Mouse (Mus musculus): ENCODE data around the gene Krt8. TPM values are rescaled to one million over a fixed set of nuclear protein-coding genes. Genes with fewer than 3 reads are reported as not detected.
A peak's percentile ranks its signal among the peaks of the same experiment; 100 is the strongest.

Gene Krt8
- polyA plus RNA-seq, 1 experiment from 2014 or later: 47.9 TPM

DNA sequence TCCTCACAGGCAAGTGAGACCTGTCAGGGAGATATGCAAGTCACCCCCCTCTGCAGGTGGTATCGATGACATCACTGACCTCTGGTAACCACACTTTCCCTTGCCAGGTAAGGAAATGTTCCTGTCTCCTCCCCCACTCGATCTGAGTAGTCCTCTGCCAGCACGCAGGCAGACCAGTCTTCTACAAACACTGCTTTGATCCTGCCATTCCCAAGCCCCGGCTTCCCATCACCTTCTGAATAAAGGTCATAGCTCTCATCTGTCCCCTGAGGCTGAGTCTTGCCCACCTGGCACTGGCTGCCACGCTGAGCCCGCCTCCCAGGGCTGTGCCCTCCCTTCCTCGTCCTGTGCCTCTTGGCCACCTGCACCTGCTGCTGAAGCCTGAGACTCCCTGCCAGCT, 12.5 kb upstream of the Krt8 start:
- Histone ChIP-seq H3K9me3 (replicated peaks; ENCODE audit: control insufficient read depth, low read length) (no peaks in the 10 kb centered on the region), H3K27me3 (ENCODE audit: control insufficient read depth, insufficient read depth, low read length) (no peaks in the 10 kb centered on the region), H3K36me3 (replicated peaks; ENCODE audit: control insufficient read depth, insufficient read depth, low read depth, low read length) (no peaks in the 10 kb centered on the region), H3K9ac (replicated peaks; ENCODE audit: low read length) (no peak overlapping the region), H3K4me2 (ENCODE audit: low read depth, low read length) (no peak overlapping the region), H3K27ac (replicated peaks; ENCODE audit: low read depth, low read length) (no peak overlapping the region), H3K4me1 (ENCODE audit: control insufficient read depth, insufficient read depth, low read length) (no peaks in the 10 kb centered on the region), H3K4me3 (ENCODE audit: low read depth, low read length) (no peak overlapping the region)
- no peak for ATAC-seq (replicated peaks; ENCODE audit: insufficient number of reproducible peaks, low FRiP score, low TSS enrichment, low read depth)
- 14% methylated on average over 7 of the region's 7 CpGs for WGBS
- no peak for DNase-seq (ENCODE audit: low spot score)

DNA sequence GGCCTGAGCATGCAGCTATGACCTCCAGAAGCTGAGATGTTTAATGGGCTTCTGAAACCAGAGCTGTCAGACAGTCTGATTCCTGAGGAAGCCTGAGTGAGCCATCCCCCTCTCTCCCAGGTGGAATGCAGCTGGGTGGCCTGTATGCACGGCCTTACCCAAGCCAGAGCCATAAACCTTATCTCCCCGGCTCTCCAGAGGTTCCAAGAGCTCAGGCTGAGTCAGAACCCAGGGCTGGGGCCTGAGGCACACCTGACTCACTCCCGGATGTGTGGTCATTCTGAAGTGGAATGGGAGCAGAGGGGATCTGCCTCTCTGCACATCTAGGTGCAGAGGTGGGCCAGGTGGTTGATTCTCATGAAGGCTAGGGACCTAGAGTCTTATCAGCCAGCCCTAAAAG, 11.8 kb upstream of the Krt8 start:
- ATAC-seq (replicated peaks; ENCODE audit: insufficient number of reproducible peaks, low FRiP score, low TSS enrichment, low read depth): no peak
- no peak overlapping the region for H3K27ac ChIP-seq (replicated peaks; ENCODE audit: low read depth, low read length)

DNA sequence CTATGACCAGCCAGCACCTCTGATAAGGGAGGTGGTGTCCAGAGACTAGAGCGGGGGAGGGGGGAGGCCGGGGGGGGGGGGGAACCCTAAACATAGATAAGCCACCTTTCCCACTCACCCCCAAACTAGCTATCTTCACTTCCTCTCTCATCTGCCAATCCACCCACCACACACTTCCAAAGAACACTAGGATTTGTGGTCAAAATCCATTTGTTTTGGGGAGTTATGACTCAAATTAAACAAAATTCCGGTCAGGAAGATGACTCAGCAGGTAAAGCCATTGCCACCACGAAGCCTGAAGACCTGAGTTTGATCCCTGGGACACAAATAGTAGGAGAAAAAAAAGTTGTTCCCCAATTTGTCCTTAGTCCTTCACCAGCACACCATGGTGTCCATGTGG, 10.6 kb upstream of the Krt8 start:
- Histone ChIP-seq H3K4me3 (ENCODE audit: low read depth, low read length) (no peak overlapping the region), H3K4me1 (ENCODE audit: control insufficient read depth, insufficient read depth, low read length) (no peaks in the 10 kb centered on the region), H3K36me3 (replicated peaks; ENCODE audit: control insufficient read depth, insufficient read depth, low read depth, low read length) (no peaks in the 10 kb centered on the region), H3K27ac (replicated peaks; ENCODE audit: low read depth, low read length) (no peak overlapping the region), H3K4me2 (ENCODE audit: low read depth, low read length) (no peak overlapping the region), H3K9me3 (replicated peaks; ENCODE audit: control insufficient read depth, low read length) (no peaks in the 10 kb centered on the region), H3K9ac (replicated peaks; ENCODE audit: low read length) (no peak overlapping the region), H3K27me3 (ENCODE audit: control insufficient read depth, insufficient read depth, low read length) (no peaks in the 10 kb centered on the region)
- ATAC-seq (replicated peaks; ENCODE audit: insufficient number of reproducible peaks, low FRiP score, low TSS enrichment, low read depth) (no peak), DNase-seq (ENCODE audit: low spot score) (no peak)
- WGBS: 46% methylated on average over 3 of the region's 4 CpGs

More for the DNA sequence above, 11.8 kb upstream of the Krt8 start:
- no peak overlapping the region for H3K9ac ChIP-seq (replicated peaks; ENCODE audit: low read length)
- 42% methylated on average over 3 of the region's 3 CpGs for WGBS
- H3K27me3 ChIP-seq (ENCODE audit: control insufficient read depth, insufficient read depth, low read length): no peaks in the 10 kb centered on the region
- no peak for DNase-seq (ENCODE audit: low spot score)
- H3K4me1 ChIP-seq (ENCODE audit: control insufficient read depth, insufficient read depth, low read length): no peaks in the 10 kb centered on the region
- H3K4me2 ChIP-seq (ENCODE audit: low read depth, low read length): no peak overlapping the region
- no peaks in the 10 kb centered on the region for H3K36me3 ChIP-seq (replicated peaks; ENCODE audit: control insufficient read depth, insufficient read depth, low read depth, low read length)
- H3K9me3 ChIP-seq (replicated peaks; ENCODE audit: control insufficient read depth, low read length): no peaks in the 10 kb centered on the region
- no peak overlapping the region for H3K4me3 ChIP-seq (ENCODE audit: low read depth, low read length)

DNA sequence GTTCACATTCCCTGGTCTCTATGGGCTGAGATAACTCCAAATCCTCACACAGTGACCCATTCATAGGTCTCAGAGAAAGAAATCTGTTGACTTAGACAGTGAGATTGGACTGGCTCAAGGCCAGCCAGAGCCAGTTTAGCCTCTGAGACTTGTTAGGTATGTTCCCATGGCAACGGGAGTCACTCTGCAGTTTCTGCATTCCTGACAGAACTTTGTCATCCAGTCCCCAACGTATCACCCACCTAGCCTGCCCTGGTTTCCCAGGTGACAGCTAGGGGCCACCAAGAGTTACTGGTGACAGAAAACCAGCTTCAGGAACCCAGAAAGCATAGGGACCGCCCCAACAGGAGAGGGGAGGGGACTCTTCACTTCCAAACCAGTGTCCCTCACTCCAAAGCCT, 9.4 kb upstream of the Krt8 start:
- Histone ChIP-seq H3K36me3 (replicated peaks; ENCODE audit: control insufficient read depth, insufficient read depth, low read depth, low read length) (no peaks in the 10 kb centered on the region), H3K27ac (replicated peaks; ENCODE audit: low read depth, low read length) (no peak overlapping the region)

DNA sequence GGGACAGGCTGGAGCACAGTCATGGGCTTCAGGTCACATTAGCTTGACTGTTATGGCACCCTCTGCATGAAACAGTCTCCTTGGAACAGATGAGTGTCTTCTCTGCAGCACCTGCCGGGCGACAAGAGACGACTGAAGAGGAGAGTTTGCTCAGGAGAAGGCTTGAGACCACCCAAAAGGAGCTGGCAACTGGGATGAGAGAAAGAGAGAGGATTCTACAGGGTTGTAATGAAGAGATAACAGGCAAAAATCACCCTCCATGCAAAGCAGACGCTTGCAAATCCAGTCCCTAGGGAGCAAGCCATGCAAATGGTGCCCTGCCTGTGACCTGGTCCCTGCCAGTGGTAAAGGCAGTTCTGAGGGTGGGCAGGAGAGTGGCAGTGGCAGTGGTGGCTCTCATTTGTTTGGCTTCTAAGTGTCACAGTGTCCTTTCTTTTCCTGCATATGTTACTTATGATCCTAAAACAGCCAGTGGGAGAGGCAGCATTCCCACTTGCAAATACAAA, 8.0 kb upstream of the Krt8 start:
- ATAC-seq (replicated peaks; ENCODE audit: insufficient number of reproducible peaks, low FRiP score, low TSS enrichment, low read depth) (no peak), DNase-seq (ENCODE audit: low spot score) (no peak)
- Histone ChIP-seq H3K9ac (replicated peaks; ENCODE audit: low read length) (no peak overlapping the region), H3K4me1 (ENCODE audit: control insufficient read depth, insufficient read depth, low read length) (no peaks in the 10 kb centered on the region), H3K27ac (replicated peaks; ENCODE audit: low read depth, low read length) (no peak overlapping the region), H3K4me3 (ENCODE audit: low read depth, low read length) (no peak overlapping the region), H3K27me3 (ENCODE audit: control insufficient read depth, insufficient read depth, low read length) (no peaks in the 10 kb centered on the region), H3K36me3 (replicated peaks; ENCODE audit: control insufficient read depth, insufficient read depth, low read depth, low read length) (no peaks in the 10 kb centered on the region), H3K4me2 (ENCODE audit: low read depth, low read length) (no peak overlapping the region), H3K9me3 (replicated peaks; ENCODE audit: control insufficient read depth, low read length) (no peaks in the 10 kb centered on the region)
- 69% methylated on average over 4 of the region's 4 CpGs for WGBS

More for the DNA sequence above, 9.4 kb upstream of the Krt8 start:
- 44% methylated on average over 3 of the region's 3 CpGs for WGBS
- DNase-seq (ENCODE audit: low spot score) (peak; percentile 67), ATAC-seq (replicated peaks; ENCODE audit: insufficient number of reproducible peaks, low FRiP score, low TSS enrichment, low read depth) (no peak)
- H3K4me2 ChIP-seq (ENCODE audit: low read depth, low read length): no peak overlapping the region
- no peaks in the 10 kb centered on the region for H3K9me3 ChIP-seq (replicated peaks; ENCODE audit: control insufficient read depth, low read length)
- no peaks in the 10 kb centered on the region for H3K27me3 ChIP-seq (ENCODE audit: control insufficient read depth, insufficient read depth, low read length)
- H3K4me3 ChIP-seq (ENCODE audit: low read depth, low read length): no peak overlapping the region
- no peak overlapping the region for H3K9ac ChIP-seq (replicated peaks; ENCODE audit: low read length)
- no peaks in the 10 kb centered on the region for H3K4me1 ChIP-seq (ENCODE audit: control insufficient read depth, insufficient read depth, low read length)

DNA sequence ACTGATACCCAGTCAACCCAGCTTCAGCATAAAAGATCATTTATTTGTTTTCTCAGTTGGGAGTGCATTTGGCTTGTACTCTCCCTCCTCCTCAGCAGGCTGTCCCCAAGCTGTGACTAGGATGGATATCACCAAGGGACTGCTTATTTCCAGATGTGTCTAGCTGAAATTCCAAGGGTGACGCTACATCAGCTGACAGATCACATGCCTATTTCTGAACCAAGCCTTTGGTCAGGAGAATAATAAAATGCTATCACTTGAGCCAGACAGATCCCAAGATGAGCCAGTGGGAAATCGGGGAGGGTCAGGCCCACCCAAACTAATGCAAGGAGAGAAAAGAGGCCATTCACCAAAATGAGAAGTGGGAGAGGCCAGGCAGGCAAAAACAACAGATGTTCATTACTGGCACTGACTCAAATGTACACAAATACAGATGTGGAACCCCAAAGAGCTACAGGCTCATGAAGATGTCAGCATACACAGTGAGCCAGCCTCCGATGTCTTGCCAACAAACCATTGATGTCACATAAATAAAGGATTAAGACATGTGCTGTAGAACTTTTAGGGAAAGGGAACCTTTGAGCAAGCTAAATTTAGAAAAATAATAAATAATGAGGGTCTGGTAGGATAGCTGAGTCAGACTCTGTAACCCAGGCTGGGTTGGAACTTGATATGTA, 6.4 kb upstream of the Krt8 start:
- no peak overlapping the region for H3K9ac ChIP-seq (replicated peaks; ENCODE audit: low read length)
- no peak overlapping the region for H3K4me2 ChIP-seq (ENCODE audit: low read depth, low read length)
- H3K4me3 ChIP-seq (ENCODE audit: low read depth, low read length): no peak overlapping the region
- WGBS: 73% methylated on average over 3 of the region's 3 CpGs
- no peak overlapping the region for H3K27ac ChIP-seq (replicated peaks; ENCODE audit: low read depth, low read length)
- no peaks in the 10 kb centered on the region; the same call in 1 of the 2 replicates for H3K4me1 ChIP-seq (ENCODE audit: control insufficient read depth, insufficient read depth, low read length)
- ATAC-seq (replicated peaks; ENCODE audit: insufficient number of reproducible peaks, low FRiP score, low TSS enrichment, low read depth): no peak
- H3K9me3 ChIP-seq (replicated peaks; ENCODE audit: control insufficient read depth, low read length): no peaks in the 10 kb centered on the region
- H3K36me3 ChIP-seq (replicated peaks; ENCODE audit: control insufficient read depth, insufficient read depth, low read depth, low read length): no peaks in the 10 kb centered on the region
- no peak for DNase-seq (ENCODE audit: low spot score)
- peaks cover 5% of the 10 kb centered on the region; the same call in 1 of the 2 replicates for H3K27me3 ChIP-seq (ENCODE audit: control insufficient read depth, insufficient read depth, low read length)

DNA sequence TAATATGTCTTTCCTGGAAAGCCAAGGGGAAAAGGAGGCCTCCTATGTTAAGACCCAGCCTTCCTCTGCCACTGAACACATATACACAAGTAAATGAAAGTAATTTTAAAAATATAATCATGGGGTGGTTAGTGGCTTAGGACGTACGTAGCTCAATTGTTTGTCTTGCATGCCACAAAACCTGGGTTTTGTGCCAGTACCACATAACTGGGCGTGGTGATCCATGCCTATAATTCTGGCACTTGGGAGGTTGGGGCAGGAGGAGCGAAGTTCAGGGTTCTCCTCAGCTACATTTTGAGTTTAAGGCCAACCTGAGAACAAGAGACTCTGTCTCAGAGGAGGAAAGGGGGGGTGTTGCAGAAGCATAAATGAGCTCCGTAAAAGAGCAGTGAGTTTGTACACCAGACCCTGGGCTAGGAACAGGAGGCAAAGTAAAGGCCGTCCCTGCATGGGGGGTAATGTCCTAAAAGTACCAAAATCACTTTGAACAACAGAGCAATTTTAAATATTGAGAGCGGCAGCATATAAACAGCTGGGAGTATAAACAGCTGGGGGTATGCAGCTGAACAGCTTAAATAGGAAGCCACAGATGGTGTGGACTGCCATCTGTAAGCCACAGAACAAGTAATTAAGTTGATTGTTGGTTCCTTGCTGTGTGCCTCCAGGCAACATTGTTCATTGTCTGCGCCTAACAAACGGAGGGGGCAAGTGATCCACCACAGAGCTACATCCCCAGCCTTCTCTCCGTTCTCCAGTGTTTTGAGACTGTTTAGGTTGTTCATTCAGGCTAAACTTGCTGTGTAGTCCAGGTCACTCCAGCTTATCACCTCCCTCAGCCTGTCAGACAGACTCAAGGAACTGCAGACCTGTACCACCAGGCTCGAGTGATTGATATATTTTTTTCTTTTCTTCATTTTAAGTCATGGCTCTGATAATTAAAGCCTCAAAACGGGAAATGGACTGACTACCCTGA, 3.1 kb upstream of the Krt8 start:
- ATAC-seq (replicated peaks; ENCODE audit: insufficient number of reproducible peaks, low FRiP score, low TSS enrichment, low read depth): no peak

DNA sequence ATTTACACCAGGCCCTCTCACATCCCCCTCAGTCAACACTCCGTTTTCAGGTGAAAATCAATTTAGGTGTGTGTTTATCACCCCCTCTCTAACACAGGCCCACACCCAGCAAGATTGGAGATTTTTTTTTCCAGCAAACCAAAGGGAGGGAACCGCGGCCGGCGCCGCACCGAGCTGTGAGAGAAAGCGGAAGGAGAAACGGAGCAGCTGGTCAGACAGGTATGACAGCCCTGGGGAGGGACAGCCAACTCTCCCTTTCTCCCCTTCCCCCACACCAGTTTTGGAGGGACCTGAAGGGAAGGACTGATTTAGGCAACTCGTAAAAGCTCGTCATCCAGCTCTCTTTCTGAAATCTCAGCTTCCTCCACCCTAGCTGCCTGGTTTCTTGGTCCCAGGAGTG, 2.0 kb upstream of the Krt8 start:
- Histone ChIP-seq H3K4me3 (ENCODE audit: low read depth, low read length) (no peak overlapping the region), H3K27ac (replicated peaks; ENCODE audit: low read depth, low read length) (no peak overlapping the region), H3K4me2 (ENCODE audit: low read depth, low read length) (no peak overlapping the region), H3K9ac (replicated peaks; ENCODE audit: low read length) (no peak overlapping the region), H3K36me3 (replicated peaks; ENCODE audit: control insufficient read depth, insufficient read depth, low read depth, low read length) (no peaks in the 10 kb centered on the region), H3K9me3 (replicated peaks; ENCODE audit: control insufficient read depth, low read length) (no peaks in the 10 kb centered on the region), H3K27me3 (ENCODE audit: control insufficient read depth, insufficient read depth, low read length) (peaks cover 30% of the 10 kb centered on the region), H3K4me1 (ENCODE audit: control insufficient read depth, insufficient read depth, low read length) (no peaks in the 10 kb centered on the region; the same call in 1 of the 2 replicates)
- ATAC-seq (replicated peaks; ENCODE audit: insufficient number of reproducible peaks, low FRiP score, low TSS enrichment, low read depth) (no peak), DNase-seq (ENCODE audit: low spot score) (no peak)
- WGBS: 17% methylated on average over 11 of the region's 11 CpGs

More for the DNA sequence above, 3.1 kb upstream of the Krt8 start:
- Histone ChIP-seq H3K9ac (replicated peaks; ENCODE audit: low read length) (no peak overlapping the region; the same call in 1 of the 2 replicates), H3K4me3 (ENCODE audit: low read depth, low read length) (no peak overlapping the region), H3K4me1 (ENCODE audit: control insufficient read depth, insufficient read depth, low read length) (no peaks in the 10 kb centered on the region; the same call in 1 of the 2 replicates), H3K27me3 (ENCODE audit: control insufficient read depth, insufficient read depth, low read length) (peaks cover 25% of the 10 kb centered on the region), H3K36me3 (replicated peaks; ENCODE audit: control insufficient read depth, insufficient read depth, low read depth, low read length) (no peaks in the 10 kb centered on the region), H3K27ac (replicated peaks; ENCODE audit: low read depth, low read length) (no peak overlapping the region), H3K9me3 (replicated peaks; ENCODE audit: control insufficient read depth, low read length) (no peaks in the 10 kb centered on the region), H3K4me2 (ENCODE audit: low read depth, low read length) (no peak overlapping the region)
- 41% methylated on average over 12 of the region's 12 CpGs for WGBS
- no peak for DNase-seq (ENCODE audit: low spot score)

All from embryonic facial prominence, embryonic 11.5 days (tissue).